Mouse (Mus musculus): Measurements from ENCODE around the gene Gpx4. TPM values are rescaled to one million over a fixed set of nuclear protein-coding genes. Genes with fewer than 3 reads are reported as not detected.

Gene Gpx4
- polyA plus RNA-seq, 1 experiment from 2014 or later = 767 TPM

GRCm38 (mm10) chr10:80055364-80055763 is 8.4 kb downstream of the Gpx4 start:
- H3K36me3 ChIP-seq = peaks cover 50% of the 10 kb centered on the region
- 76% methylated on average over 5 of the region's 5 CpGs for WGBS
- H3K9me3 ChIP-seq = no peaks in the 10 kb centered on the region
- H3K27ac ChIP-seq = no peak overlapping the region
- peaks cover 57% of the 10 kb centered on the region for H3K4me1 ChIP-seq
- H3K4me3 ChIP-seq = peak overlapping the region; percentile 92
- DNase-seq (ENCODE audit: low spot score) = no peak
- no peaks in the 10 kb centered on the region for H3K27me3 ChIP-seq (ENCODE audit: insufficient read depth, poor library complexity, severe bottlenecking)

- peaks cover 55% of the 10 kb centered on the region for H3K36me3 ChIP-seq
These were observed 8.9 kb downstream of the Gpx4 start for GRCm38 (mm10) chr10:80055891-80056290.

GRCm38 (mm10) chr10:80056506-80056905 is 9.5 kb downstream of the Gpx4 start:
- Histone ChIP-seq H3K4me1 (peaks cover 48% of the 10 kb centered on the region), H3K4me3 (no peak overlapping the region), H3K36me3 (peaks cover 61% of the 10 kb centered on the region), H3K27ac (no peak overlapping the region), H3K9me3 (no peaks in the 10 kb centered on the region), H3K27me3 (ENCODE audit: insufficient read depth, poor library complexity, severe bottlenecking) (no peaks in the 10 kb centered on the region)
- no peak for DNase-seq (ENCODE audit: low spot score)
- WGBS = 97% methylated on average over 4 of the region's 4 CpGs

More at GRCm38 (mm10) chr10:80055891-80056290, 8.9 kb downstream of the Gpx4 start:
- peaks cover 54% of the 10 kb centered on the region for H3K4me1 ChIP-seq
- WGBS = 64% methylated on average over 10 of the region's 10 CpGs
- no peak overlapping the region for H3K27ac ChIP-seq
- H3K4me3 ChIP-seq = no peak overlapping the region
- DNase-seq (ENCODE audit: low spot score) = no peak
- no peaks in the 10 kb centered on the region for H3K9me3 ChIP-seq
- no peaks in the 10 kb centered on the region for H3K27me3 ChIP-seq (ENCODE audit: insufficient read depth, poor library complexity, severe bottlenecking)

- Histone ChIP-seq H3K27ac (no peak overlapping the region), H3K9me3 (no peaks in the 10 kb centered on the region), H3K4me3 (no peak overlapping the region), H3K36me3 (peaks cover 68% of the 10 kb centered on the region), H3K4me1 (peaks cover 42% of the 10 kb centered on the region), H3K27me3 (ENCODE audit: insufficient read depth, poor library complexity, severe bottlenecking) (no peaks in the 10 kb centered on the region)
- no peak for DNase-seq (ENCODE audit: low spot score)
- WGBS = 90% methylated on average over 27 of the region's 27 CpGs
These were observed 10.2 kb downstream of the Gpx4 start for GRCm38 (mm10) chr10:80056976-80057682.

GRCm38 (mm10) chr10:80057683-80058326 is 10.8 kb downstream of the Gpx4 start:
- Histone ChIP-seq H3K9me3 (no peaks in the 10 kb centered on the region), H3K27ac (peak overlapping the region; percentile 44; the same call in 1 of the 2 replicates), H3K4me1 (peaks cover 35% of the 10 kb centered on the region), H3K4me3 (0 out of 2 replicates have a peak overlapping the region, but pooled peaks have one; percentile 5), H3K36me3 (peaks cover 74% of the 10 kb centered on the region), H3K27me3 (ENCODE audit: insufficient read depth, poor library complexity, severe bottlenecking) (no peaks in the 10 kb centered on the region)
- 74% methylated on average over 30 of the region's 30 CpGs for WGBS
- DNase-seq (ENCODE audit: low spot score) = no peak

- Histone ChIP-seq H3K4me1 (peaks cover 15% of the 10 kb centered on the region; the same call in 1 of the 2 replicates), H3K36me3 (peaks cover 88% of the 10 kb centered on the region), H3K27me3 (ENCODE audit: insufficient read depth, poor library complexity, severe bottlenecking) (no peaks in the 10 kb centered on the region), H3K9me3 (no peaks in the 10 kb centered on the region), H3K27ac (peak overlapping the region; percentile 42), H3K4me3 (no peak overlapping the region)
- WGBS = 87% methylated on average over 5 of the region's 5 CpGs
- no peak for DNase-seq (ENCODE audit: low spot score)
These were observed 16.1 kb downstream of the Gpx4 start for GRCm38 (mm10) chr10:80063104-80063503.

- H3K9me3 ChIP-seq = no peaks in the 10 kb centered on the region
- 73% methylated on average over 23 of the region's 23 CpGs for WGBS
- DNase-seq (ENCODE audit: low spot score) = no peak
- no peak overlapping the region for H3K4me3 ChIP-seq
- H3K27ac ChIP-seq = peak overlapping the region; percentile 42; the same call in 1 of the 2 replicates
- H3K4me1 ChIP-seq = 0 out of 2 replicates have a peak, but pooled peaks cover 13% of the 10 kb centered on the region
- peaks cover 80% of the 10 kb centered on the region for H3K36me3 ChIP-seq
- no peaks in the 10 kb centered on the region for H3K27me3 ChIP-seq (ENCODE audit: insufficient read depth, poor library complexity, severe bottlenecking)
These were observed 17.1 kb downstream of the Gpx4 start for GRCm38 (mm10) chr10:80063877-80064650.

- DNase-seq (ENCODE audit: low spot score) = no peak
- H3K27me3 ChIP-seq (ENCODE audit: insufficient read depth, poor library complexity, severe bottlenecking) = no peaks in the 10 kb centered on the region
- peaks cover 42% of the 10 kb centered on the region for H3K36me3 ChIP-seq
- H3K4me3 ChIP-seq = no peak overlapping the region
- WGBS = 91% methylated on average over 6 of the region's 7 CpGs
- peaks cover 48% of the 10 kb centered on the region for H3K4me1 ChIP-seq
- 0 out of 2 replicates have a peak overlapping the region, but pooled peaks have one; percentile 85 for H3K27ac ChIP-seq
- H3K9me3 ChIP-seq = no peaks in the 10 kb centered on the region
These were observed 22.3 kb downstream of the Gpx4 start for GRCm38 (mm10) chr10:80069251-80069650.

GRCm38 (mm10) chr10:80069948-80070450 is 23.0 kb downstream of the Gpx4 start:
- WGBS = 86% methylated on average over 4 of the region's 4 CpGs
- Histone ChIP-seq H3K27me3 (ENCODE audit: insufficient read depth, poor library complexity, severe bottlenecking) (no peaks in the 10 kb centered on the region), H3K9me3 (no peaks in the 10 kb centered on the region), H3K36me3 (peaks cover 37% of the 10 kb centered on the region), H3K4me3 (no peak overlapping the region), H3K4me1 (peaks cover 54% of the 10 kb centered on the region), H3K27ac (peak overlapping the region; percentile 85; the same call in 1 of the 2 replicates)
- DNase-seq (ENCODE audit: low spot score) = no peak

GRCm38 (mm10) chr10:80070837-80071515 is 24.0 kb downstream of the Gpx4 start:
- 0 out of 2 replicates have a peak overlapping the region, but pooled peaks have one; percentile 7 for H3K4me3 ChIP-seq
- H3K36me3 ChIP-seq = peaks cover 30% of the 10 kb centered on the region
- peaks cover 64% of the 10 kb centered on the region for H3K4me1 ChIP-seq
- H3K27ac ChIP-seq = peak overlapping the region; percentile 85
- peak; percentile 94 for DNase-seq (ENCODE audit: low spot score)
- no peaks in the 10 kb centered on the region for H3K9me3 ChIP-seq
- 54% methylated on average over 9 of the region's 9 CpGs for WGBS
- H3K27me3 ChIP-seq (ENCODE audit: insufficient read depth, poor library complexity, severe bottlenecking) = no peaks in the 10 kb centered on the region

GRCm38 (mm10) chr10:80071516-80071900 is 24.5 kb downstream of the Gpx4 start:
- 63% methylated on average over 3 of the region's 3 CpGs for WGBS
- no peak for DNase-seq (ENCODE audit: low spot score)
- no peaks in the 10 kb centered on the region for H3K27me3 ChIP-seq (ENCODE audit: insufficient read depth, poor library complexity, severe bottlenecking)
- H3K27ac ChIP-seq = peak overlapping the region; percentile 85
- peaks cover 63% of the 10 kb centered on the region for H3K4me1 ChIP-seq
- H3K36me3 ChIP-seq = peaks cover 26% of the 10 kb centered on the region
- H3K4me3 ChIP-seq = no peak overlapping the region
- no peaks in the 10 kb centered on the region for H3K9me3 ChIP-seq
